ENCODE assay signal across 9 mouse cellular contexts in the genomic region with DNA sequence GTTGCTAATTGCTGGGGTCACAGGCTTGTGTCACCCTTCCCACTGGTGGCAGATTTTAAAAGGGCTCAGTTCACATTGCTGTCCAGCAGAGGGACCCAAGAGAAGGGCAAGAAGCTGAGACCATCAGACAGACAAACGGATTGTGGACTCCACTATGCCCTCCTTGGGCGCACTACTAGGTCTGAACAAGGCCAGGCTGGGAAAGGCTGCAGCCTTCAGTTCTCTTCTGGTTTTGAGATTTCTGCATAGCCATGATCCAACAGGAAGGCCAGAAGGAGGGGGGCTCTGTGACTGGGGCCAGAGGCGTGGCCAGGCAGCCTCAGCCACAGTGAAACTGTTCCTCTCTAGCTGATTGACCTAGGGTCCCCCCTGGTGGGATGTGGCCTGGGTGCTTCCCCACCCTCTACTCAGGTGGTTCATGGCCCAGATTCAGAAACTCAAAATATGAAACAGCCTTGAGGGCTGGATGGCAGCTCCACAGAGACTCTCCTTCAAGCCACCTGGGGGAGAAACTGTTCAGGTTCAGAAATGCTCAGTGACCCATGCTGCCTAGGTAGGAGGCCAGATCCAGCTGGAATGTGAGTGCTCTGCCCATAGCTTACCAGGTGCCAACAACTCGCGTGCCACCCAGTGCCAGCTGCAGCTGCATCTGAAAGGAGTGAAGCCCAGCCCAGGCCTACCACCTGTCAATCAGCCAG. TPM values are rescaled to one million over a fixed set of nuclear protein-coding genes. Genes with fewer than 3 reads are reported as not detected.
DNase-seq lines count a peak whose midpoint lies in the region; ATAC-seq and TF ChIP-seq lines count a peak whose summit lies in the region.
"Had no signal": no experiment of that assay in that cellular context is flagged by ENCODE, and none has a peak within 500 bp of the region (broad histone marks: within the 10 kb centered on the region; RNA-seq: fewer than 3 reads in every experiment).

No protein-coding gene starts in this region.

- peak; percentile 52; the same call in 1 of the 2 replicates for ATAC-seq in kidney, embryonic 14.5 days (ENCODE audit: low FRiP score, low TSS enrichment)

- no peak overlapping the region for H3K4me3 ChIP-seq in lung, adult 2 months (replicated peaks; ENCODE audit: extremely low read depth, low read depth, low read length)
- no peak overlapping the region for H3K4me3 ChIP-seq in bone marrow macrophage, adult 2 months (ENCODE audit: insufficient read depth, low read length)
- H3K4me3 ChIP-seq in kidney, embryonic 14.5 days (ENCODE audit: low read length) = no peak overlapping the region
- no peak overlapping the region for H3K4me3 ChIP-seq in myocyte
- H3K4me3 ChIP-seq: erythroblast, embryonic 14.5 days had no signal

- H3K9ac ChIP-seq in kidney, embryonic 14.5 days (ENCODE audit: low read depth, low read length) = no peak overlapping the region

- no peaks in the 10 kb centered on the region for H3K27me3 ChIP-seq in kidney, embryonic 14.5 days (ENCODE audit: control insufficient read depth, insufficient read depth, low read length)
- no peaks in the 10 kb centered on the region for H3K27me3 ChIP-seq in myocyte (ENCODE audit: control insufficient read depth, insufficient read depth, insufficient read length)

- H3K4me2 ChIP-seq in kidney, embryonic 14.5 days (replicated peaks; ENCODE audit: low read depth, low read length) = no peak overlapping the region
- H3K4me2 ChIP-seq in myocyte (ENCODE audit: low read depth) = peak overlapping the region; percentile 22

- H3ac ChIP-seq in myocyte (ENCODE audit: control insufficient read depth, insufficient read length) = no peak overlapping the region

- no peaks in the 10 kb centered on the region for H3K79me2 ChIP-seq in myocyte (ENCODE audit: control insufficient read depth, insufficient read depth)

- no peaks in the 10 kb centered on the region for H3K36me3 ChIP-seq in kidney, embryonic 14.5 days (ENCODE audit: control insufficient read depth, insufficient read depth, low read length)
- H3K36me3 ChIP-seq in myocyte (ENCODE audit: control insufficient read depth, insufficient read depth) = no peaks in the 10 kb centered on the region

- no peak for DNase-seq in lung, adult 2 months
- no peak for DNase-seq in lung, adult 18-20 months
- DNase-seq in gastrocnemius, postnatal 25 days = no peak
- DNase-seq in gastrocnemius, adult 8-10 months (ENCODE audit: low spot score in 2 of 2) = no peak
- no peak for DNase-seq in cerebellum, postnatal 4 days (ENCODE audit: low spot score in 2 of 2)

- H3K4me1 ChIP-seq in lung, adult 2 months (ENCODE audit: control insufficient read depth, insufficient read depth, low read length) = peaks cover 4% of the 10 kb centered on the region; the same call in 1 of the 2 replicates
- peaks cover 37% of the 10 kb centered on the region for H3K4me1 ChIP-seq in bone marrow macrophage, adult 2 months (ENCODE audit: control insufficient read depth, insufficient read depth, low read length)
- H3K4me1 ChIP-seq in kidney, embryonic 14.5 days (ENCODE audit: control insufficient read depth, insufficient read depth, low read length) = 0 out of 2 replicates have a peak, but pooled peaks cover 9% of the 10 kb centered on the region

- peak overlapping the region; percentile 80 for H3K27ac ChIP-seq in bone marrow macrophage, adult 2 months (ENCODE audit: insufficient read depth, low read depth, low read length)
- H3K27ac ChIP-seq in kidney, embryonic 14.5 days (ENCODE audit: low read depth, low read length) = no peak overlapping the region

- 54% methylated on average over 5 of the region's 5 CpGs for WGBS in lung, adult 2 months
- 65% methylated on average over 5 of the region's 5 CpGs for WGBS in kidney, embryonic 14.5 days

- H3K9me3 ChIP-seq in kidney, embryonic 14.5 days (ENCODE audit: control insufficient read depth, low read length) = no peaks in the 10 kb centered on the region

- TF ChIP-seq POLR2A in lung, adult 2 months (IDR thresholded peaks at IDR 0.05; ENCODE audit: borderline replicate concordance, extremely low read depth, low read depth, low read length) = no peak
- TF ChIP-seq POLR2A in bone marrow macrophage, adult 2 months (IDR thresholded peaks at IDR 0.05; ENCODE audit: borderline replicate concordance, low read depth, low read length) = no peak
- no peak for TF ChIP-seq POLR2A in myocyte (IDR thresholded peaks at IDR 0.05; ENCODE audit: insufficient read length, low read depth)

- TF ChIP-seq CTCF in lung, adult 2 months (IDR thresholded peaks at IDR 0.05; ENCODE audit: insufficient read depth, low read length) = peak; percentile 59
- TF ChIP-seq CTCF in bone marrow macrophage, adult 2 months (IDR thresholded peaks at IDR 0.05; ENCODE audit: low read depth, low read length) = peak; percentile 77

TF ChIP-seq in myocyte, 11 proteins besides CTCF, POLR2A, EP300 and RAD21:
- TF ChIP-seq SRF (IDR thresholded peaks at IDR 0.05; ENCODE audit: control insufficient read depth, insufficient read length, low read depth) (no peak), MYOD1 (IDR thresholded peaks at IDR 0.05; ENCODE audit: control insufficient read depth in 1 of 3, insufficient read length in 2 of 3, low read depth in 2 of 3) (peak in 1 of 3 experiments; percentile 65), MYOG (IDR thresholded peaks at IDR 0.05; ENCODE audit: control insufficient read depth in 1 of 3, insufficient read depth in 1 of 3, insufficient read length in 2 of 3, low read depth in 2 of 3) (peak in 1 of 3 experiments; percentile 52)

RNA-seq across cellular contexts. Expression of gene Ccdc88b, which starts 13.7 kb away (rescaled TPM):
- 17.3 and 19.9 TPM in 2 replicates for polyA plus RNA-seq in lung, adult 2 months (2012; rRNA removed)
- polyA plus RNA-seq in bone marrow macrophage, adult 2 months (2012; ENCODE audit: insufficient read depth, insufficient read length, missing spikeins) = 31.8 and 33.2 TPM in 2 replicates
- 0.30 and 0.51 TPM in 2 replicates for polyA plus RNA-seq in kidney, embryonic 14.5 days (2014; fragmentation: Nextera tagmentation; extraction: Ambion mirVana)
- 0.23 TPM for polyA plus RNA-seq in myocyte (2012; fragmentation: generic; extraction: Trizol)
- total RNA-seq in gastrocnemius, postnatal 25 days (2021) = under 1 TPM; 0.40 to 0.41 TPM
- total RNA-seq in gastrocnemius, adult 8-10 months (2022) = under 1 TPM; 0.29 to 0.70 (median 0.46) TPM

RNA-seq across cellular contexts. Expression of gene Rps6ka4, which starts 31.3 kb away (rescaled TPM):
- polyA plus RNA-seq in lung, adult 2 months (2012; rRNA removed) = 45.9 and 49.8 TPM in 2 replicates
- polyA plus RNA-seq in bone marrow macrophage, adult 2 months (2012; ENCODE audit: insufficient read depth, insufficient read length, missing spikeins) = 17.9 and 20.5 TPM in 2 replicates
- 11.8 and 15.1 TPM in 2 replicates for polyA plus RNA-seq in kidney, embryonic 14.5 days (2014; fragmentation: Nextera tagmentation; extraction: Ambion mirVana)
- polyA plus RNA-seq in myocyte (2012; fragmentation: generic; extraction: Trizol) = 47.6 TPM
- 1 to 10 TPM; 6.7 to 7.2 TPM for total RNA-seq in gastrocnemius, postnatal 25 days (2021)
- 10 to 100 TPM in 3 of 4 experiments, 1 to 10 TPM in 1; 9.8 to 12.1 (median 10.5) TPM for total RNA-seq in gastrocnemius, adult 8-10 months (2022)

RNA-seq across cellular contexts. Expression of gene Trmt112, which starts 37.8 kb away (rescaled TPM):
- 115 and 120 TPM in 2 replicates for polyA plus RNA-seq in lung, adult 2 months (2012; rRNA removed)
- polyA plus RNA-seq in bone marrow macrophage, adult 2 months (2012; ENCODE audit: insufficient read depth, insufficient read length, missing spikeins) = 71.2 and 82.0 TPM in 2 replicates
- polyA plus RNA-seq in kidney, embryonic 14.5 days (2014; fragmentation: Nextera tagmentation; extraction: Ambion mirVana) = 164 and 181 TPM in 2 replicates
- 281 TPM for polyA plus RNA-seq in myocyte (2012; fragmentation: generic; extraction: Trizol)
- 10 to 100 TPM; 28.8 to 32.2 TPM for total RNA-seq in gastrocnemius, postnatal 25 days (2021)
- total RNA-seq in gastrocnemius, adult 8-10 months (2022) = 10 to 100 TPM; 34.1 to 46.3 (median 39.7) TPM

RNA-seq across cellular contexts. Expression of gene Prdx5, which starts 38.2 kb away (rescaled TPM):
- polyA plus RNA-seq in lung, adult 2 months (2012; rRNA removed) = 110 and 148 TPM in 2 replicates
- polyA plus RNA-seq in bone marrow macrophage, adult 2 months (2012; ENCODE audit: insufficient read depth, insufficient read length, missing spikeins) = 349 and 382 TPM in 2 replicates
- polyA plus RNA-seq in kidney, embryonic 14.5 days (2014; fragmentation: Nextera tagmentation; extraction: Ambion mirVana) = 177 and 235 TPM in 2 replicates
- 276 TPM for polyA plus RNA-seq in myocyte (2012; fragmentation: generic; extraction: Trizol)
- total RNA-seq in gastrocnemius, postnatal 25 days (2021) = 100 to 1,000 TPM; 212 to 215 TPM
- 100 to 1,000 TPM; 195 to 214 (median 202) TPM for total RNA-seq in gastrocnemius, adult 8-10 months (2022)

RNA-seq across cellular contexts. Expression of gene Esrra, which starts 49.9 kb away (rescaled TPM):
- 42.9 and 43.8 TPM in 2 replicates for polyA plus RNA-seq in lung, adult 2 months (2012; rRNA removed)
- 35.3 and 41.6 TPM in 2 replicates for polyA plus RNA-seq in bone marrow macrophage, adult 2 months (2012; ENCODE audit: insufficient read depth, insufficient read length, missing spikeins)
- polyA plus RNA-seq in kidney, embryonic 14.5 days (2014; fragmentation: Nextera tagmentation; extraction: Ambion mirVana) = 5.2 and 9.0 TPM in 2 replicates
- polyA plus RNA-seq in myocyte (2012; fragmentation: generic; extraction: Trizol) = 52.7 TPM
- 10 to 100 TPM; 86.8 to 89.5 TPM for total RNA-seq in gastrocnemius, postnatal 25 days (2021)
- total RNA-seq in gastrocnemius, adult 8-10 months (2022) = 100 to 1,000 TPM in 1 of 4 experiments, 10 to 100 TPM in 3; 82.8 to 114 (median 93.4) TPM

Comparison
In these comparisons a context has a peak if more than half of its experiments do, and no peak if none do; other contexts are left out.
1. RNA of gene Ccdc88b, which starts 13.7 kb away (polyA plus RNA-seq): 31.8 to 33.2 TPM in bone marrow macrophage, adult 2 months and 17.3 to 19.9 TPM in lung, adult 2 months; 0.30 to 0.51 TPM in kidney, embryonic 14.5 days and 0.23 TPM in myocyte (single experiment); every median in the first group is over 10 times any median in the second.